Mouse (Mus musculus): Measurements from ENCODE around the gene Csk. TPM values are rescaled to one million over a fixed set of nuclear protein-coding genes. Genes with fewer than 3 reads are reported as not detected.

The Csk gene
- total and polyA plus RNA-seq, 3 experiments: 213 to 338 TPM; not detected in 1

- DNase-seq (ENCODE audit: low read depth, low spot score): no peak
- H3K4me1 ChIP-seq (ENCODE audit: control insufficient read depth in 1 of 2, insufficient read depth in 2 of 2, low read length in 2 of 2): no peaks in the 10 kb centered on the region
- no peak for TF ChIP-seq BHLHE40 (IDR thresholded peaks at IDR 0.05; ENCODE audit: borderline replicate concordance, low read depth, low read length)
- TF ChIP-seq NRF1 (IDR thresholded peaks at IDR 0.05; ENCODE audit: insufficient read depth, low read depth, low read length, poor library complexity, severe bottlenecking): no peak
- no peak for TF ChIP-seq ZKSCAN1 (IDR thresholded peaks at IDR 0.05; ENCODE audit: low read depth, low read length)
- no peak for TF ChIP-seq CTCF (IDR thresholded peaks at IDR 0.05 in 2 of 3, conservative IDR thresholded peaks at IDR 0.05 in 1 of 3; ENCODE audit: control insufficient read depth in 1 of 3, insufficient read depth in 1 of 3, low read depth in 2 of 3, low read length in 3 of 3, poor library complexity in 1 of 3, severe bottlenecking in 1 of 3)
- no peak for TF ChIP-seq E2F4 (IDR thresholded peaks at IDR 0.05; ENCODE audit: borderline replicate concordance, low read depth, low read length)
- no peak for TF ChIP-seq MYC (IDR thresholded peaks at IDR 0.05; ENCODE audit: low read depth, low read length)
- TF ChIP-seq TBP (IDR thresholded peaks at IDR 0.05; ENCODE audit: low read depth, low read length): no peak
- TF ChIP-seq RCOR1 (IDR thresholded peaks at IDR 0.05; ENCODE audit: low read depth, low read length): no peak
- TF ChIP-seq MXI1 (IDR thresholded peaks at IDR 0.05; ENCODE audit: low read depth, low read length): no peak
- TF ChIP-seq MEF2A (IDR thresholded peaks at IDR 0.05; ENCODE audit: extremely low read depth, insufficient replicate concordance, low read depth, low read length, poor library complexity, severe bottlenecking): no peak
- no peak for TF ChIP-seq JUND (IDR thresholded peaks at IDR 0.05; ENCODE audit: low read depth, low read length)
- TF ChIP-seq EP300 (IDR thresholded peaks at IDR 0.05; ENCODE audit: low read depth in 1 of 2, low read length in 2 of 2): no peak
- no peak for TF ChIP-seq TCF12 (IDR thresholded peaks at IDR 0.05; ENCODE audit: low read depth, low read length)
- H3K4me3 ChIP-seq (ENCODE audit: control insufficient read depth in 1 of 2, insufficient read depth in 1 of 2, low read depth in 2 of 2, low read length in 2 of 2): no peak overlapping the region
- H3K36me3 ChIP-seq (ENCODE audit: control insufficient read depth in 1 of 2, insufficient read depth in 2 of 2, low read length in 2 of 2): no peaks in the 10 kb centered on the region
- H3K79me2 ChIP-seq (ENCODE audit: control insufficient read depth, insufficient read depth, low read length, poor library complexity): no peaks in the 10 kb centered on the region
- peaks cover 0 to 6% of the 10 kb centered on the region in 2 experiments; a peak in 2 of 4 replicates for H3K27me3 ChIP-seq (ENCODE audit: control insufficient read depth in 1 of 2, insufficient read depth in 2 of 2, low read length in 2 of 2)
- H3K27ac ChIP-seq (ENCODE audit: control insufficient read depth, low read depth, low read length): no peak overlapping the region
- no peaks in the 10 kb centered on the region for H3K9me3 ChIP-seq (replicated peaks; ENCODE audit: insufficient read depth, low read length)
- H3K9ac ChIP-seq (ENCODE audit: control insufficient read depth, low read depth, low read length, poor library complexity, severe bottlenecking): no peak overlapping the region
Observed at GRCm38 (mm10) chr9:57671500-57671899, 18.1 kb upstream of the Csk start.

- H3K27ac ChIP-seq (ENCODE audit: control insufficient read depth, low read depth, low read length): no peak overlapping the region
- no peak overlapping the region for H3K4me3 ChIP-seq (ENCODE audit: control insufficient read depth in 1 of 2, insufficient read depth in 1 of 2, low read depth in 2 of 2, low read length in 2 of 2)
- H3K36me3 ChIP-seq (ENCODE audit: control insufficient read depth in 1 of 2, insufficient read depth in 2 of 2, low read length in 2 of 2): no peaks in the 10 kb centered on the region
- TF ChIP-seq ZMIZ1 (IDR thresholded peaks at IDR 0.05; ENCODE audit: low read depth, low read length) (no peak), MAX (IDR thresholded peaks at IDR 0.05; ENCODE audit: low read length) (no peak), HCFC1 (IDR thresholded peaks at IDR 0.05; ENCODE audit: low read depth, low read length) (no peak), GABPA (IDR thresholded peaks at IDR 0.05; ENCODE audit: low read depth, low read length) (no peak), POLR2AphosphoS2 (IDR thresholded peaks at IDR 0.05; ENCODE audit: low read length) (no peak), MAZ (IDR thresholded peaks at IDR 0.05; ENCODE audit: low read depth, low read length) (no peak), BHLHE40 (IDR thresholded peaks at IDR 0.05; ENCODE audit: borderline replicate concordance, low read depth, low read length) (no peak)
- H3K9me3 ChIP-seq (replicated peaks; ENCODE audit: insufficient read depth, low read length): no peaks in the 10 kb centered on the region
- peaks cover 0 to 6% of the 10 kb centered on the region in 2 experiments; a peak in 2 of 4 replicates for H3K27me3 ChIP-seq (ENCODE audit: control insufficient read depth in 1 of 2, insufficient read depth in 2 of 2, low read length in 2 of 2)
- H3K79me2 ChIP-seq (ENCODE audit: control insufficient read depth, insufficient read depth, low read length, poor library complexity): no peaks in the 10 kb centered on the region
- DNase-seq (ENCODE audit: low read depth, low spot score): no peak
- no peak overlapping the region for H3K9ac ChIP-seq (ENCODE audit: control insufficient read depth, low read depth, low read length, poor library complexity, severe bottlenecking)
- no peaks in the 10 kb centered on the region for H3K4me1 ChIP-seq (ENCODE audit: control insufficient read depth in 1 of 2, insufficient read depth in 2 of 2, low read length in 2 of 2)
Observed at GRCm38 (mm10) chr9:57671037-57671436, 17.6 kb upstream of the Csk start.

Measured in MEL (cell line).